Mouse (Mus musculus) duodenum, adult 2 months (tissue): ENCODE results near the gene Stk38l. TPM values are rescaled to one million over a fixed set of nuclear protein-coding genes. Genes with fewer than 3 reads are reported as not detected.

Experiments used
- polyA plus RNA-seq: library from polyadenylated mRNA; depleted of rRNA; stranded (reverse); fragments of >200 nt; gene quantifications from 2 replicates; pipeline ENCODE4 v1.2.3, GENCODE M21; 2012; ENCODE audit warnings: low replicate concordance; rRNA removed

Gene Stk38l
- polyA plus RNA-seq, result 0.66 and 1.9 TPM in 2 replicates

DNA sequence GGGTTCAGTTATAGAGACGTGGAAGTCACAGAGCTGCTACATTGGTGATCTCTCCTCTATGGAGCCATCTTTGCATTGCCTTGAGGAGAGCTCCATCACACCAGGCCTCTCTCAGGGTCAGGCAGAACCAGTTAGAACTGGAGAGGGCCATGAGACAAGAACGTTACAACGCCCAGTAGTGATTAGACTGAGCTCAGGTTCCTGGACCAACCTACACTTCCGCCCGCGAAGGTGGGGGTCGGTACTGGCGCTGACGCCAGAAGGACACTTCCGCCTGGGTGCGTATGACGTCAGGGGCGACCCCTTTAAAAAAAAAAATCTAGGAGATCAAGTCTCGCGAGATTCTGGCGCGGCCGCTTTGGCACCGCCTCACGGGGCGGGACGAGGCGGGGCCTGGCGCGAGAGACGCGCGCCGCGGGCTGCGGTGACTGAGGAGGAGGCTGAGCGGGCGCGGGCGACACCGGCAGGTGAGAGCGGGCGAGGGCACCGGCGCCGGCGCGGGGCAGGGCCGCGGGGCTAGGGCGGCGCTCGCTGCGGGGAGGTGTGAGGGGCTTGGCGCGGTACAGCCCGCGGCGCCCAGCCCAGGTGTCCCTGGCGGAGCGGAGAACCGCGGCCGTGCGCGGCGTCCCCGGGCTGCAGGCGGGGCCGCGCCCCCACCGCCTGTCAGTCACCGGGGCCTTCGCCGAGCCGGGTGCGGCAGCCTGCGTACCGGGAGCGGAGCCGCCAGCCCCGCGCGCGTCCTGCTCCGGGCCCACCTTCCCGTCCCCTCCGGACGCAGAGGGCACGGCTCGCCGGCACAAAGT is at the start of gene Stk38l:
Gene Stk38l (plus strand): TSS at position 415 of the 803 bp plus-strand sequence.

DNA sequence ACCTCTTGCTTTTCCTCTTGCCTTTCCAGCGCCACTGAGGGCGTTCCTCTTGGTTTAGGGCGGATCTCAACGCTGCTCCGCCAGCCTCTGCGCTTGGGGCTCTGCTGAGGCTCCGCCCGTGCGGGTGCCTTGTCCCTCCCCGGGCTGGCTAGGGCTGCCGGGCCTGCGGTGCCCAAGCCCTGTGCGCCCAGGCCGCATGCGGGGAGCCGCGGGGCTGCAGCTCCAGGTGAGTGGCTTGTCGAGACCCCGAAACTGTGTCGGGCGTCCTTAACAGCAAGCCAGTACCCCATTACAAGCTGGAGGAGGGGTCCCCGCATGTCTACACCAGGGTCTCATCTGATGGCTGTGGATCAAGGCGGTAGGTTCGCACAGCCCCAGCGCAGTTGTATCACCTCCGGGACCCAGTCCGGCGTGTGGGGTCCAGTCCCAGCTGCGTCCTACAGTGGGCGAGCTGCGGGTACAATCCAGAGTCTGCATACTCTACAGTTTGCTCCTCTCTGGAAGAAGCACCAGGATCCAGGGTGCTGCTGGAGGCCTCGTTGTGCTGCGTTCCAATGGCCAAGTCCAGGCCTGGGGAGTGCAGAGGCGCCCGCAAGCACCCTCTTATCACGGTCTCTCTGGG is 71.2 kb downstream of the Stk38l start, which contains the start of gene Arntl2:
Gene Arntl2 (plus strand): TSS at position 132 of the 622 bp plus-strand sequence.

Other genes with a start within 250 kb of the Stk38l start
- 3.1 and 5.6 TPM in 2 replicates for gene Itpr2, start 222.8 kb upstream of the Stk38l start, polyA plus RNA-seq
- gene Fgfr1op2, start 147.8 kb upstream of the Stk38l start, polyA plus RNA-seq, result 46.8 and 64.8 TPM in 2 replicates
- gene Ints13, start 147.2 kb upstream of the Stk38l start, polyA plus RNA-seq, result 3.1 and 3.2 TPM in 2 replicates
- gene Med21, start 82.4 kb upstream of the Stk38l start, polyA plus RNA-seq, result 3.0 and 7.2 TPM in 2 replicates
- gene Tm7sf3, start 82.2 kb upstream of the Stk38l start, polyA plus RNA-seq, result 15.8 and 17.2 TPM in 2 replicates
- 0.15 and 0.60 TPM in 2 replicates for gene Arntl2, start 71.1 kb downstream of the Stk38l start, polyA plus RNA-seq
- not detected in 2 replicates for gene Smco2, start 125.1 kb downstream of the Stk38l start, polyA plus RNA-seq
- gene Ppfibp1, start 163.5 kb downstream of the Stk38l start, polyA plus RNA-seq, result 1.3 and 3.8 TPM in 2 replicates
- gene 1700034J05Rik, start 229.4 kb downstream of the Stk38l start, polyA plus RNA-seq, result not detected in 2 replicates